Mouse (Mus musculus) small intestine, adult 2 months (tissue): ENCODE data around the gene Kbtbd4.

Experiments used
- CTCF ChIP-seq: fragments of 200-500 bp; IDR thresholded peaks from 2 replicates; pipeline ENCODE4 v1.5.1; 2012; ENCODE audit warnings: low read depth, mild to moderate bottlenecking, control low read depth, inconsistent platforms, low read length, moderate library complexity, mixed read lengths; ENCODE audit not compliant: insufficient replicate concordance, insufficient read length; ENCODE audit errors: extremely low read depth
- POLR2A ChIP-seq: fragments of 200-500 bp; IDR thresholded peaks from 2 replicates; pipeline ENCODE4 v1.6.1; 2012; ENCODE audit warnings: low read depth, mild to moderate bottlenecking, control low read depth, inconsistent platforms, low read length, moderate library complexity

- TF ChIP-seq CTCF (no peak), POLR2A (no peak)
These were observed 45.6 kb downstream of the Kbtbd4 start for GRCm38 (mm10) chr2:90950149-90950548.
